Mouse (Mus musculus) liver, embryonic 11.5 days (tissue): ENCODE data around the gene Rcsd1. TPM values are rescaled to one million over a fixed set of nuclear protein-coding genes. Genes with fewer than 3 reads are reported as not detected.

ENCODE experiments used
- ATAC-seq: fragments of 200-750 bp; cut with Nextera tagmentation; replicated peaks from 2 replicates; pipeline ENCODE4 v1.8.0; 2017; ENCODE audit warnings: moderate number of reproducible peaks, mild to moderate bottlenecking, moderate TSS enrichment, moderate library complexity; ENCODE audit not compliant: low FRiP score
- DNase-seq: peaks from one replicate; pipeline ENCODE4 v3.0.0-alpha.2; 2017; ENCODE audit warnings: low spot score
- H3K27ac ChIP-seq: fragments of 300-500 bp; sonication (generic); 2 replicates; pipeline ENCODE4 v1.5.1; 2014; ENCODE audit warnings: mild to moderate bottlenecking, low read depth, low read length, control low read depth
- H3K27me3 ChIP-seq: fragments of 300-500 bp; sonication (generic); replicated peaks from 2 replicates; pipeline ENCODE4 v1.6.1; 2014; ENCODE audit warnings: low read length, mixed read lengths; ENCODE audit not compliant: control insufficient read depth, insufficient read depth
- H3K36me3 ChIP-seq: fragments of 300-500 bp; sonication (generic); 2 replicates; pipeline ENCODE4 v1.6.1; 2014; ENCODE audit warnings: mild to moderate bottlenecking, low read length, moderate library complexity, mixed read lengths; ENCODE audit not compliant: control insufficient read depth, insufficient read depth
- H3K4me1 ChIP-seq: fragments of 300-500 bp; sonication (generic); replicated peaks from 2 replicates; pipeline ENCODE4 v1.6.1; 2014; ENCODE audit warnings: low read length, mixed read lengths; ENCODE audit not compliant: control insufficient read depth, insufficient read depth
- H3K4me2 ChIP-seq: fragments of 300-500 bp; sonication (generic); 2 replicates; pipeline ENCODE4 v1.6.1; 2014; ENCODE audit warnings: mild to moderate bottlenecking, control low read depth, moderate library complexity
- H3K4me3 ChIP-seq: fragments of 300-500 bp; sonication (generic); 2 replicates; pipeline ENCODE4 v1.5.1; 2014; ENCODE audit warnings: low read depth, low read length, control low read depth
- H3K9ac ChIP-seq: fragments of 300-500 bp; sonication (generic); 2 replicates; pipeline ENCODE4 v1.6.1; 2014; ENCODE audit warnings: low read depth, low read length, control low read depth
- H3K9me3 ChIP-seq: fragments of 300-500 bp; sonication (generic); 2 replicates; pipeline ENCODE4 v1.6.1; 2016; ENCODE audit warnings: low read length, inconsistent platforms, mixed read lengths; ENCODE audit not compliant: control insufficient read depth
- WGBS: fragments of 180-500 bp; shearing (Covaris S2); extraction: QIAGEN DNeasy Blood & Tissue Kit; methylation state at CpG from one replicate; pipeline ENCODE4 v1.1.7; 2014; 5-methylcytosine and 5-hydroxymethylcytosine counted together
- polyA plus RNA-seq: library from polyadenylated mRNA; unstranded; fragments of >200 nt; fragmentation: Nextera tagmentation; extraction: Ambion mirVana; gene quantifications from 2 replicates; pipeline ENCODE4 v1.2.1, GENCODE M21; 2014

Rcsd1 gene
- polyA plus RNA-seq, 1 experiment from 2014 or later: 17.8 TPM

- Histone ChIP-seq H3K36me3 (no peaks in the 10 kb centered on the region), H3K27me3 (no peaks in the 10 kb centered on the region), H3K4me1 (peaks cover 24% of the 10 kb centered on the region), H3K9me3 (no peaks in the 10 kb centered on the region), H3K4me2 (no peak overlapping the region), H3K27ac (no peak overlapping the region), H3K9ac (no peak overlapping the region), H3K4me3 (no peak overlapping the region)
- ATAC-seq: no peak
- WGBS: 82% methylated on average over 8 of the region's 8 CpGs
- no peak for DNase-seq
Measured at GRCm38 (mm10) chr1:165636289-165636688, 73.3 kb downstream of the Rcsd1 start.

GRCm38 (mm10) chr1:165635055-165635897, 74.3 kb downstream of the Rcsd1 start:
- H3K4me3 ChIP-seq: peak overlapping the region; percentile 61
- peaks cover 26% of the 10 kb centered on the region for H3K4me1 ChIP-seq
- H3K36me3 ChIP-seq: no peaks in the 10 kb centered on the region
- 30% methylated on average over 17 of the region's 17 CpGs for WGBS
- ATAC-seq (0 out of 2 replicates have a peak, but pooled peaks have one; percentile 3), DNase-seq (no peak)
- peak overlapping the region; percentile 66 for H3K4me2 ChIP-seq
- H3K9me3 ChIP-seq: no peaks in the 10 kb centered on the region
- H3K27ac ChIP-seq: peak overlapping the region; percentile 65
- H3K27me3 ChIP-seq: no peaks in the 10 kb centered on the region
- H3K9ac ChIP-seq: peak overlapping the region; percentile 61

GRCm38 (mm10) chr1:165634151-165634884, 75.2 kb downstream of the Rcsd1 start, which contains the start of gene Mpzl1:
Gene Mpzl1 (minus strand): TSS chr1:165634538.
- Histone ChIP-seq H3K9ac (peak within 1 kb of the TSS; percentile 61), H3K27ac (peak within 1 kb of the TSS; percentile 65), H3K36me3 (no peaks in the 10 kb centered on the region), H3K4me1 (peaks cover 36% of the 10 kb centered on the region), H3K4me3 (peak within 1 kb of the TSS; percentile 61), H3K9me3 (no peaks in the 10 kb centered on the region), H3K27me3 (no peaks in the 10 kb centered on the region), H3K4me2 (peak within 1 kb of the TSS; percentile 66)
- peak; percentile 97 for DNase-seq
- ATAC-seq: peak; percentile 99
- WGBS: under 1% methylated on average over 67 of the region's 73 CpGs

- ATAC-seq (no peak), DNase-seq (no peak)
- no peaks in the 10 kb centered on the region for H3K36me3 ChIP-seq
- no peaks in the 10 kb centered on the region for H3K27me3 ChIP-seq
- peak overlapping the region; percentile 66 for H3K4me2 ChIP-seq
- no peak overlapping the region for H3K27ac ChIP-seq
- H3K9ac ChIP-seq: peak overlapping the region; percentile 61
- no peaks in the 10 kb centered on the region for H3K9me3 ChIP-seq
- WGBS: 15% methylated on average over 12 of the region's 12 CpGs
- peak overlapping the region; percentile 61 for H3K4me3 ChIP-seq
- H3K4me1 ChIP-seq: peaks cover 39% of the 10 kb centered on the region
Measured at GRCm38 (mm10) chr1:165633345-165633744, 76.2 kb downstream of the Rcsd1 start.

GRCm38 (mm10) chr1:165631136-165631535, 78.4 kb downstream of the Rcsd1 start:
- H3K27me3 ChIP-seq: no peaks in the 10 kb centered on the region
- no peak overlapping the region for H3K4me2 ChIP-seq
- ATAC-seq (no peak), DNase-seq (no peak)
- no peak overlapping the region for H3K4me3 ChIP-seq
- no peaks in the 10 kb centered on the region for H3K9me3 ChIP-seq
- WGBS: 70% methylated on average over 8 of the region's 8 CpGs
- H3K27ac ChIP-seq: no peak overlapping the region
- H3K4me1 ChIP-seq: peaks cover 46% of the 10 kb centered on the region
- H3K36me3 ChIP-seq: no peaks in the 10 kb centered on the region
- H3K9ac ChIP-seq: no peak overlapping the region

GRCm38 (mm10) chr1:165629975-165630374, 79.6 kb downstream of the Rcsd1 start:
- Histone ChIP-seq H3K36me3 (no peaks in the 10 kb centered on the region), H3K27me3 (no peaks in the 10 kb centered on the region), H3K9me3 (no peaks in the 10 kb centered on the region), H3K27ac (peak overlapping the region; percentile 29; the same call in 1 of the 2 replicates), H3K4me2 (peak overlapping the region; percentile 21; the same call in 1 of the 2 replicates), H3K9ac (no peak overlapping the region), H3K4me1 (peaks cover 42% of the 10 kb centered on the region), H3K4me3 (no peak overlapping the region)
- DNase-seq (no peak), ATAC-seq (no peak)
- 20% methylated on average over 8 of the region's 8 CpGs for WGBS

GRCm38 (mm10) chr1:165628603-165629002, 81.0 kb downstream of the Rcsd1 start:
- Histone ChIP-seq H3K9me3 (no peaks in the 10 kb centered on the region), H3K4me2 (no peak overlapping the region), H3K36me3 (no peaks in the 10 kb centered on the region), H3K4me1 (peaks cover 42% of the 10 kb centered on the region), H3K27me3 (no peaks in the 10 kb centered on the region), H3K9ac (no peak overlapping the region), H3K4me3 (no peak overlapping the region), H3K27ac (no peak overlapping the region)
- DNase-seq (no peak), ATAC-seq (peak; percentile 79)
- 32% methylated on average over 1 of the region's 1 CpGs for WGBS

GRCm38 (mm10) chr1:165625896-165626295, 83.7 kb downstream of the Rcsd1 start:
- no peak for DNase-seq
- no peak for ATAC-seq
- 84% methylated on average over 5 of the region's 5 CpGs for WGBS
- no peak overlapping the region for H3K4me2 ChIP-seq
- H3K4me3 ChIP-seq: no peak overlapping the region
- peaks cover 3% of the 10 kb centered on the region; the same call in 1 of the 2 replicates for H3K36me3 ChIP-seq
- H3K27ac ChIP-seq: no peak overlapping the region
- peaks cover 33% of the 10 kb centered on the region for H3K4me1 ChIP-seq
- H3K9ac ChIP-seq: no peak overlapping the region
- no peaks in the 10 kb centered on the region for H3K9me3 ChIP-seq
- no peaks in the 10 kb centered on the region for H3K27me3 ChIP-seq
